Mouse (Mus musculus) hindbrain, embryonic 15.5 days (tissue): ENCODE measurements around the gene C5ar1. TPM values are rescaled to one million over a fixed set of nuclear protein-coding genes. Genes with fewer than 3 reads are reported as not detected.
"Not testable (repeated sequence)": the region's sequence is repeated elsewhere in the genome, so short reads cannot be mapped to it uniquely, and the experiment has no call there.

Experiments used
- ATAC-seq: fragments of 200-750 bp; cut with Nextera tagmentation; 2 replicates; pipeline ENCODE4 v1.8.0; 2017; ENCODE audit warnings: low read depth, moderate number of reproducible peaks, moderate TSS enrichment; ENCODE audit not compliant: low FRiP score
- H3K27ac ChIP-seq: fragments of 300-500 bp; sonication (generic); replicated peaks from 2 replicates; pipeline ENCODE4 v1.5.1; 2015; ENCODE audit warnings: mild to moderate bottlenecking, inconsistent platforms
- H3K27me3 ChIP-seq: fragments of 300-500 bp; sonication (generic); 2 replicates; pipeline ENCODE4 v1.6.1; 2015; ENCODE audit warnings: control low read depth, inconsistent platforms
- H3K36me3 ChIP-seq: fragments of 300-500 bp; sonication (generic); 2 replicates; pipeline ENCODE4 v1.6.1; 2015; ENCODE audit warnings: control low read depth, inconsistent platforms
- H3K4me1 ChIP-seq: fragments of 300-500 bp; sonication (generic); replicated peaks from 2 replicates; pipeline ENCODE4 v1.6.1; 2015; ENCODE audit warnings: control low read depth, inconsistent platforms
- H3K4me2 ChIP-seq: fragments of 300-500 bp; sonication (generic); 2 replicates; pipeline ENCODE4 v1.6.1; 2015; ENCODE audit warnings: moderate library complexity, mild to moderate bottlenecking, inconsistent platforms
- H3K4me3 ChIP-seq: fragments of 300-500 bp; sonication (generic); 2 replicates; pipeline ENCODE4 v1.5.1; 2015; ENCODE audit warnings: mild to moderate bottlenecking, inconsistent platforms
- H3K9ac ChIP-seq: fragments of 300-500 bp; sonication (generic); 2 replicates; pipeline ENCODE4 v1.6.1; 2015; ENCODE audit warnings: inconsistent platforms
- H3K9me3 ChIP-seq: fragments of 300-500 bp; sonication (generic); 2 replicates; pipeline ENCODE4 v1.6.1; 2016; ENCODE audit warnings: control low read depth, inconsistent platforms
- WGBS: fragments of 180-500 bp; shearing (Covaris S2); methylation state at CpG from one replicate; pipeline ENCODE4 v1.1.7; 2015; 5-methylcytosine and 5-hydroxymethylcytosine counted together
- polyA plus RNA-seq: library from polyadenylated mRNA; unstranded; fragments of >200 nt; fragmentation: Nextera tagmentation; extraction: Ambion mirVana; gene quantifications from 2 replicates; pipeline ENCODE4 v1.2.1, GENCODE M21; 2015

The C5ar1 gene
- polyA plus RNA-seq: 2.2 and 2.7 TPM in 2 replicates

DNA sequence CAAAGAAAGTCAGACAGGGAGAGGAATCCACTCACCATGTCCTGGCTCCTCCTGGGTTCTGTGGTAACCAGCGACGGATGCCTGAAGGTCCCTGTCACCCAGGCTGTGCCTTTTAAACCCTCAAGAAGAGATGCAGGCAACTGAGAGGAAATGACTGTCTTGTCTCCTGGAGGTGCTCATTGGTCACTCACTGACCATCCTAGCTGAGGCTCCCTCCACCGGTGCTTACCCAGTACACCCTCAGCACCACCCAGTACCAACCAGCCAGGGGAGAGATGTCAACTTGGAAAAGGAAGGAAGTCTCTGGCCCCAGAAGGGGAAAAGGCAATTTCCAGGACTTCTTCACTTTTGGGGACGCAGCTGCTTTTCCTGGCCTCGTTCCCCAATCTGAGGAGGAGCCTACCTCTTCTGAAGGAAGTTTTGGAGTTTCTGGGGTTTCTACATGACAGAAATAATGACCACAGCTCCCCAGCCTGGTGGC lies at the start of gene C5ar1:
Gene C5ar1 (minus strand): TSS at position 431 of the 481 bp plus-strand sequence.
- ATAC-seq: no peak
- 83% methylated on average over 5 of the region's 5 CpGs for WGBS
- no peak within 1 kb of the TSS for H3K4me3 ChIP-seq
- no peaks in the 10 kb centered on the region for H3K27me3 ChIP-seq
- no peak within 1 kb of the TSS for H3K27ac ChIP-seq
- H3K9me3 ChIP-seq: no peaks in the 10 kb centered on the region
- H3K36me3 ChIP-seq: no peaks in the 10 kb centered on the region
- no peaks in the 10 kb centered on the region for H3K4me1 ChIP-seq
- H3K9ac ChIP-seq: no peak within 1 kb of the TSS
- H3K4me2 ChIP-seq: no peak within 1 kb of the TSS

DNA sequence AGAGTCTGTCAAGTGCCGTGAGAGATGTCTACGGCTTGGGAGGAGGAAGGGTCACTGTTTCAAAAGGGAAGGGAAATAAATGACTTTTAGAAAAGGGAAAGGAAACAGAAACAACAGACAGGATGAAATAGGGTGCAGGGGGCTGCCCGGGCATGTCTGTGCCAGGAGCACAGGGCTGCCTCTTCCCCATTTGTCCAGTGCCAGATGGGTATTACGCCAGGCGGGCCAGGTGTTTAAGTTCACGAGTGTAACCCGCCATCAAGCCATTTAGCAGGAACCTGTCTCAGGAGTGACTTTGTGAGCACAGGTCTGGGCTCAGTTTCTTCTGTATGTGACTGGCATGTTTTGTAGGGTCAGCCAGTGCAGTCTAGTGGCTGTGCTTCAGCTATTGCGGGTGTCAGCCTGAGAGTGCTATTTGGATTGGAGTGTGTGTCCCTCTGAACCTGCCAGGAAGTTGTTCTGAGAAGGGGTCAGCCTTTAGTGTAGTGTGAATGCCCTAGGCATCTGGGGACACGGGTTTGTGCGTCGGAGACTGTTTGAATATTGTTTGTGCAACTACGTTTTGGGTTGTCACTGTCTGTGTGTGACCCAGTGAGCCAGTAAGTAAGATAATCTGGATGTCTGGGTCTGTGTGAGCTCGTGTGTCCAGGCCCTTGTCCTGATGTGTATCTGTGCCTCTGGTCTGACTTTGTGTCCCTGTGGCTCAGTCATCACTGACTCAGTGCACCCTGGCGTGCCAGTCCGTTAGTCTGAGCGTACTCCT lies 49.4 kb upstream of the C5ar1 start:
- Histone ChIP-seq H3K4me2 (peak overlapping the region; percentile 99), H3K4me3 (peak overlapping the region; percentile 60), H3K36me3 (no peaks in the 10 kb centered on the region), H3K9ac (peak overlapping the region; percentile 55; the same call in 1 of the 2 replicates), H3K4me1 (peaks cover 49% of the 10 kb centered on the region), H3K27ac (peak overlapping the region; percentile 71), H3K27me3 (no peaks in the 10 kb centered on the region), H3K9me3 (no peaks in the 10 kb centered on the region)
- WGBS: 38% methylated on average over 16 of the region's 16 CpGs
- no peak for ATAC-seq

DNA sequence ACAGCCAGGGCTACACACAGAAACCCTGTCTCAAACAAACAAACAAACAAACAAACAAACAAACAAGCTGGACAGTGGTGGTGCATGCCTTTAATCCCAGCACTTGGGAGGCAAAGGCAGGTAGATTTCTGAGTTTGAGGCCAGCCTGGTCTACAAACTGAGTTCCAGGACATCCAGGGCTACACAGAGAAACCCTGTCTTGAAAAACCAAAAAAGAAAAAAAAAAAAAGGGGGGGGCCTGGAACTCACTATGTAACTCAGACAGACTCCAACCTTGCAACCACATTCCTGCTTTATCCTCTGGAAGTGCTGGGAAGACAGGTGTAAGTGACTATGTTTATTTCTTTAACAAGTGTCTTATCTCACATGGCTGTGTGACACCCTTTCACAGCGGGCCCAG lies 48.8 kb upstream of the C5ar1 start, which contains the start of gene Bbc3:
Gene Bbc3 (plus strand): TSS at position 301 of the 400 bp plus-strand sequence.
- ATAC-seq: not testable (repeated sequence)
- 58% methylated on average over 1 of the region's 1 CpGs for WGBS
- H3K27ac ChIP-seq: peak within 1 kb of the TSS; percentile 71

DNA sequence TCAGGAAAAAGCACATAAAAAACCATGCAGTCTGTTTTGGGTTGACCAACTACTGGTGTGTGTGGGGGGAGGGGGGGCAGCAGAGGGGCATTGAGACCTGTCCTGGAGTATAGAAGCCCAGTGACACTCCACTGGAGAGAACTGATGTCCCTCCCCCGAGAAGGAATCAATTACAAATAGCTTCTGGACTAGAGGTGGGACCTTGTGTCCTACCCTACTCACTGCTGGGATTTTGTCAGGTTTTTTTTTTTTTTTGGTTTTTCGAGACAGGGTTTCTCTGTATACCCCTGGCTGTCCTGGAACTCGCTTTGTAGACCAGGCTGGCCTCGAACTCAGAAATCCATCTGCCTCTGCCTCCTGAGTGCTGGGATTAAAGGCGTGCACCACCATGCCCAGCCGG lies 47.8 kb upstream of the C5ar1 start:
- not testable (repeated sequence) for H3K36me3 ChIP-seq, H3K9ac ChIP-seq, H3K27me3 ChIP-seq, ATAC-seq, H3K9me3 ChIP-seq, H3K27ac ChIP-seq, H3K4me2 ChIP-seq, H3K4me3 ChIP-seq
- H3K4me1 ChIP-seq: peaks cover 33% of the 10 kb centered on the region
- WGBS: 84% methylated on average over 6 of the region's 6 CpGs

More for the DNA sequence above, 48.8 kb upstream of the C5ar1 start, which contains the start of gene Bbc3:
- H3K27me3 ChIP-seq, H3K9me3 ChIP-seq, H3K36me3 ChIP-seq: not testable (repeated sequence)
- Histone ChIP-seq H3K4me1 (peaks cover 43% of the 10 kb centered on the region), H3K9ac (peak within 1 kb of the TSS; percentile 55), H3K4me2 (peak within 1 kb of the TSS; percentile 99), H3K4me3 (peak within 1 kb of the TSS; percentile 60)

- Histone ChIP-seq H3K9ac (peak overlapping the region; percentile 46), H3K4me3 (peak overlapping the region; percentile 55)
- under 1% methylated on average over 50 of the region's 52 CpGs for WGBS
Measured at GRCm38 (mm10) chr7:16299419-16300035, 40.2 kb upstream of the C5ar1 start.

GRCm38 (mm10) chr7:16298927-16299326 lies 39.6 kb upstream of the C5ar1 start:
- Histone ChIP-seq H3K9me3 (no peaks in the 10 kb centered on the region), H3K27ac (peak overlapping the region; percentile 79), H3K4me1 (peaks cover 46% of the 10 kb centered on the region), H3K36me3 (no peaks in the 10 kb centered on the region), H3K27me3 (no peaks in the 10 kb centered on the region), H3K4me3 (peak overlapping the region; percentile 55), H3K9ac (no peak overlapping the region; the same call in 1 of the 2 replicates), H3K4me2 (peak overlapping the region; percentile 93)
- 76% methylated on average over 5 of the region's 5 CpGs for WGBS
- no peak for ATAC-seq

More at GRCm38 (mm10) chr7:16299419-16300035, 40.2 kb upstream of the C5ar1 start:
- H3K27ac ChIP-seq: peak overlapping the region; percentile 79
- H3K27me3 ChIP-seq: no peaks in the 10 kb centered on the region
- peak overlapping the region; percentile 93 for H3K4me2 ChIP-seq
- H3K36me3 ChIP-seq: no peaks in the 10 kb centered on the region
- no peaks in the 10 kb centered on the region for H3K9me3 ChIP-seq
- H3K4me1 ChIP-seq: peaks cover 46% of the 10 kb centered on the region
- peak; percentile 94 for ATAC-seq

DNA sequence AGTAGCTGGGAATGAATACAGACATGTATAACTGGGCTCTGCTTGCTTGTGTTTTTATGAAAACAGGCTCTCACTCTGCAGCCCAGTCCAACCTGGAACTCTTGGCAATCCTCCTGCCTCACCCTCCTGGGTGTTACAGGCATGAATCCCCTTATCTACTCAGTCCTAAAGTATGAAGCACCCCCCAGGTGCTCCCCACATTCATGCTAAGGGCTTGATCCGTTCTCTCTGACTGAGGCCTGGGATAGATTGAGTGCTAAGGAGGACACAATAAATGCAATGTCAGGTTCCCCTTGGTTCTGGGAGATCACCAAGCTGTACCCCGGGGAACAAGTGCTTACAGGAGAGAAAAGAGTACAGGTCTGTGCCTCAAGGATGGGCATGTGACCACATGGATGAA lies 38.3 kb upstream of the C5ar1 start:
- no peak overlapping the region for H3K4me3 ChIP-seq
- H3K27me3 ChIP-seq: no peaks in the 10 kb centered on the region
- H3K4me2 ChIP-seq: peak overlapping the region; percentile 96
- no peak overlapping the region; the same call in 1 of the 2 replicates for H3K9ac ChIP-seq
- no peak for ATAC-seq
- no peaks in the 10 kb centered on the region for H3K36me3 ChIP-seq
- WGBS: 71% methylated on average over 2 of the region's 2 CpGs
- H3K27ac ChIP-seq: no peak overlapping the region
- H3K4me1 ChIP-seq: peaks cover 46% of the 10 kb centered on the region
- H3K9me3 ChIP-seq: no peaks in the 10 kb centered on the region

DNA sequence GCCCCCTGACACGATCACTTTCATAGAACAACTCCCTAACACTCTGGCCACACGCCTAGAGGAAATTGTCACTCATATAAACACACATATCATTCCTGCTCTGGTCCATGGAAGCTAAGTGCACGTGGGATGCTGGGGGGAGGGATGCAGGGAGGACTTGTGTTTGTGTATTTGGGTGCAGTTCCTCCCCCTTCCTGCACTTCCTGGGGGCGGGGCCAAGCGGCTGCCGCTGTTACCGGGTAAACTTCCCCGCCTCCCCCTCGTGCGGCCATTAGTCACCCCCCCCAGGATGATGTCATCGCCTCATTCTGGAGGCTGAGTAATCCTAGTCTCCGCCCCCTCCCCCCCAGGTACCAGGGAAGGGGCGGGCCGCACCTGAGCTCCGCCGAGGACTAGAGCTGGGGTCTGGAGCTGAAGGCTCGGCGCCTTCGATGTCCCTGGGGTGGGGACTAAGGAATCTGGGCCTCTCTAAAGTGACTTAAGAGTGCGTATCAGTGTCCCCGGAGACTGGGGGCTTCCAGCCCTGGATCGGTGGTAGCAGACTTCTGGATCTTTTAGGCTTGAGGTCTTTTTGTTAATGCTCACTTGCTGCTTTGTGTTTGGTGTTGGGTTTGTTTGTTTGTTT lies 37.5 kb upstream of the C5ar1 start:
- ATAC-seq: no peak

DNA sequence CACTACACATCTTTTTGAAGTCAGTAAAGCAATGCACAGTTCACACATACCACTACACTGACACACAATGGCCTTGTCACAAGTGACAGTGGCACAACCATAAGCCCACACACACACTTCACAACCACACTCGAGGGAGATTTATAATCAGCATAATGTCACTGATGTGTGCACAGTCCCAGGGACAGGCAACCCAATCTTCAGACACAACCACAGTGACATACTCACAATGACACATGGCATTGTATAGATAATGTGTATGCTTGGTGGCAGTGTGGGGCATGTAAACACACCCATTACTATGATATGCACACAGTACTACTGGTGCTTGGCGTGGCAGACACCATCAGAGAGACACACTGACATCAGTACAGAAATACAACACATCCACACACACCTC lies 36.8 kb upstream of the C5ar1 start:
- ATAC-seq: no peak
- H3K4me3 ChIP-seq: peak overlapping the region; percentile 39; the same call in 1 of the 2 replicates
- H3K36me3 ChIP-seq: no peaks in the 10 kb centered on the region
- H3K9me3 ChIP-seq: no peaks in the 10 kb centered on the region
- H3K4me2 ChIP-seq: peak overlapping the region; percentile 96
- peak overlapping the region; percentile 73 for H3K27ac ChIP-seq
- 58% methylated on average over 2 of the region's 2 CpGs for WGBS
- peaks cover 46% of the 10 kb centered on the region for H3K4me1 ChIP-seq
- H3K9ac ChIP-seq: no peak overlapping the region
- H3K27me3 ChIP-seq: no peaks in the 10 kb centered on the region

More for the DNA sequence above, 37.5 kb upstream of the C5ar1 start:
- Histone ChIP-seq H3K36me3 (no peaks in the 10 kb centered on the region), H3K27me3 (no peaks in the 10 kb centered on the region), H3K4me3 (peak overlapping the region; percentile 39), H3K9ac (peak overlapping the region; percentile 51), H3K9me3 (no peaks in the 10 kb centered on the region), H3K4me2 (peak overlapping the region; percentile 96), H3K27ac (peak overlapping the region; percentile 73), H3K4me1 (peaks cover 46% of the 10 kb centered on the region)
- 2% methylated on average over 22 of the region's 22 CpGs for WGBS

DNA sequence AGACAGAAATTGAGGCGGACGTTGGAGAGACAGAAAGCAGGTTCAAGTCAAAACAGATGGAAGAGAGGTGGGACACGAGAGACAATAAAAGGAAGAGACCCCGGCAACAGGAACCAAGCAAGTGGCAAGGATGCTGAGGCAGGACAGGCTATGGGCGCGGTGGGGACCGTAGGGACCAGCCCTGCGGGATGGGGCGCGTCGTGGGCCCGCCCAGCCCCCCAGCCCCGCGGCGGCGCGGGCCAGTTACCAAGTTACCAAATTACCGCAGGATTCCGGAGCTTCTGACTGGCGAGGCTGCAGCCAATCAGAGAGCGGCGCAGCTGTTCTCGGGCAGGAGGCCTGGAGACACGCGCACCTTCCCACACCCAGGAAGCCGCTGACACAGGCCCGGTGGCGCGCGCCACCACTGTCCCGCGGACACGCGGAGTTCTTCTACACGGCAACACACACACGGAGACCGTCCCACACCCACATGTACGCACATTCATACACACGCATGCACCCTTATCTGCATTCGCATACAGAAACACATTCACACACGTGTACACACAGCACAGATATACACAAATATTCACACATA lies 36.1 kb upstream of the C5ar1 start:
- H3K4me1 ChIP-seq: peaks cover 43% of the 10 kb centered on the region
- no peaks in the 10 kb centered on the region for H3K9me3 ChIP-seq
- ATAC-seq: peak; percentile 10; the same call in 1 of the 2 replicates
- H3K27ac ChIP-seq: peak overlapping the region; percentile 80
- no peaks in the 10 kb centered on the region for H3K36me3 ChIP-seq
- peak overlapping the region; percentile 96 for H3K4me2 ChIP-seq
- WGBS: 1% methylated on average over 38 of the region's 41 CpGs
- H3K9ac ChIP-seq: peak overlapping the region; percentile 30
- peak overlapping the region; percentile 49 for H3K4me3 ChIP-seq
- no peaks in the 10 kb centered on the region for H3K27me3 ChIP-seq

- peak overlapping the region; percentile 96 for H3K4me2 ChIP-seq
- H3K9me3 ChIP-seq: no peaks in the 10 kb centered on the region
- ATAC-seq: peak; percentile 40; the same call in 1 of the 2 replicates
- peak overlapping the region; percentile 80 for H3K27ac ChIP-seq
- peaks cover 37% of the 10 kb centered on the region for H3K4me1 ChIP-seq
- H3K36me3 ChIP-seq: no peaks in the 10 kb centered on the region
- no peaks in the 10 kb centered on the region for H3K27me3 ChIP-seq
- H3K9ac ChIP-seq: peak overlapping the region; percentile 30; the same call in 1 of the 2 replicates
- WGBS: under 1% methylated on average over 23 of the region's 23 CpGs
- peak overlapping the region; percentile 49 for H3K4me3 ChIP-seq
Measured at GRCm38 (mm10) chr7:16294837-16295236, 35.5 kb upstream of the C5ar1 start.
